Mouse (Mus musculus) stomach, postnatal 0 days (tissue): ENCODE data around the gene Map2k5. TPM values are rescaled to one million over a fixed set of nuclear protein-coding genes. Genes with fewer than 3 reads are reported as not detected.
A peak's percentile ranks its signal among the peaks of the same experiment; 100 is the strongest.

Source experiments
- ATAC-seq: fragments of 200-750 bp; cut with Nextera tagmentation; 2 replicates; pipeline ENCODE4 v1.8.0; 2017; ENCODE audit not compliant: low FRiP score, low TSS enrichment
- DNase-seq: peaks from one replicate; pipeline ENCODE4 v3.0.0-alpha.2; 2016; ENCODE audit warnings: low spot score
- H3K27ac ChIP-seq: fragments of 300-500 bp; sonication (generic); replicated peaks from 2 replicates; pipeline ENCODE4 v1.5.1; 2014; ENCODE audit warnings: mild to moderate bottlenecking, control low read depth
- H3K27me3 ChIP-seq: fragments of 300-500 bp; sonication (generic); 2 replicates; pipeline ENCODE4 v1.6.1; 2014; ENCODE audit warnings: low read length; ENCODE audit not compliant: control insufficient read depth, insufficient read depth
- H3K36me3 ChIP-seq: fragments of 300-500 bp; sonication (generic); 2 replicates; pipeline ENCODE4 v1.6.1; 2014; ENCODE audit warnings: low read length, mixed read lengths; ENCODE audit not compliant: control insufficient read depth, insufficient read depth
- H3K4me1 ChIP-seq: fragments of 300-500 bp; sonication (generic); replicated peaks from 2 replicates; pipeline ENCODE4 v1.6.1; 2014; ENCODE audit warnings: antibody characterized with exemption; ENCODE audit not compliant: control insufficient read depth, insufficient read depth
- H3K4me2 ChIP-seq: fragments of 300-500 bp; sonication (generic); replicated peaks from 2 replicates; pipeline ENCODE4 v1.6.1; 2014; ENCODE audit warnings: low read depth, mild to moderate bottlenecking, control low read depth, moderate library complexity
- H3K4me3 ChIP-seq: fragments of 300-500 bp; sonication (generic); 2 replicates; pipeline ENCODE4 v1.5.1; 2014; ENCODE audit warnings: low read depth, low read length, control low read depth
- H3K9ac ChIP-seq: fragments of 300-500 bp; sonication (generic); 2 replicates; pipeline ENCODE4 v1.6.1; 2014; ENCODE audit warnings: mild to moderate bottlenecking, low read length, control low read depth, mixed read lengths
- H3K9me3 ChIP-seq: fragments of 300-500 bp; sonication (generic); 2 replicates; pipeline ENCODE4 v1.6.1; 2016; ENCODE audit warnings: low read length; ENCODE audit not compliant: control insufficient read depth
- CTCF ChIP-seq: IDR thresholded peaks from 2 replicates; pipeline ENCODE4 v1.5.1; 2016; ENCODE audit warnings: antibody characterized with exemption, low read depth, mild to moderate bottlenecking, moderate library complexity
- EP300 ChIP-seq: optimal IDR thresholded peaks from 2 replicates; pipeline ENCODE3; 2016; ENCODE audit warnings: antibody characterized with exemption
- WGBS: fragments of 180-500 bp; shearing (Covaris S2); extraction: QIAGEN DNeasy Blood & Tissue Kit; methylation state at CpG from one replicate; pipeline ENCODE4 v1.1.7; 2014; 5-methylcytosine and 5-hydroxymethylcytosine counted together
- polyA plus RNA-seq: library from polyadenylated mRNA; unstranded; fragments of >200 nt; fragmentation: Nextera tagmentation; extraction: Ambion mirVana; gene quantifications from 2 replicates; pipeline ENCODE4 v1.2.1, GENCODE M21; 2015

Gene Map2k5
- polyA plus RNA-seq, 1 experiment from 2014 or later = 14.9 TPM

DNA sequence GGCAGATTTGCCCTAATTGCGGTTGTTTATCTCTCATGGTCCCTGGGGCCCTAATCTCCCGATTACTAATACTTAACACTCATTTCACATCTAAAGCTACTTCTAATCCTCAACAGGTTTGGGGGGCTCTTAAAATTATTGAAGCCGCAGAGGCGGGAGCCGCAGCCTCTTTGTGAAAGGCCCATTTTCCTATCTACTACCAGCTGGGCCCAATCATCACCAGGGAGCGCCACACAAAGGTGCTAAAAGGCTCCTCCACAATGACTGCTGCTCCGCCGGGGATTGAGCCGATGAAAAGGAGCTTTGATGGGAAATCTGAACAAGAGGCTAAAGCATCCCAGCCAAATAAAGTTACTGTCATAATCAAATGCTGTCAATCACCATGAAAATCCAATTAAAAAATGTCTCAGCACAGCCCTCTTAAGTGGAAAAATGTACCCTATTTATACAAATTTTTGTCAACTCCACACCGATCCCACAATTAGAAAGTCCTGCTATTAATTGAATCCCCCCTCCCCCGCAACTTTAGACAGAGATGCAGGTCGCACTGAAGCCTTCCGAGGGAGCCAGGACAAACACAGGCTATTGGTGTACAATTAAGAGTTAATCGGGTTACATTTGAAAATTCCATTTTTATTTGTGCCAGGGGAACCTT is 195.3 kb downstream of the Map2k5 start:
- ATAC-seq = no peak
- no peaks in the 10 kb centered on the region for H3K27me3 ChIP-seq
- TF ChIP-seq EP300 = no peak
- TF ChIP-seq CTCF = no peak
- no peak for DNase-seq
- WGBS = 62% methylated on average over 14 of the region's 14 CpGs
- no peaks in the 10 kb centered on the region for H3K9me3 ChIP-seq
- H3K27ac ChIP-seq = no peak overlapping the region
- H3K4me1 ChIP-seq = no peaks in the 10 kb centered on the region
- no peak overlapping the region for H3K4me3 ChIP-seq
- H3K4me2 ChIP-seq = no peak overlapping the region
- H3K9ac ChIP-seq = no peak overlapping the region
- H3K36me3 ChIP-seq = no peaks in the 10 kb centered on the region

DNA sequence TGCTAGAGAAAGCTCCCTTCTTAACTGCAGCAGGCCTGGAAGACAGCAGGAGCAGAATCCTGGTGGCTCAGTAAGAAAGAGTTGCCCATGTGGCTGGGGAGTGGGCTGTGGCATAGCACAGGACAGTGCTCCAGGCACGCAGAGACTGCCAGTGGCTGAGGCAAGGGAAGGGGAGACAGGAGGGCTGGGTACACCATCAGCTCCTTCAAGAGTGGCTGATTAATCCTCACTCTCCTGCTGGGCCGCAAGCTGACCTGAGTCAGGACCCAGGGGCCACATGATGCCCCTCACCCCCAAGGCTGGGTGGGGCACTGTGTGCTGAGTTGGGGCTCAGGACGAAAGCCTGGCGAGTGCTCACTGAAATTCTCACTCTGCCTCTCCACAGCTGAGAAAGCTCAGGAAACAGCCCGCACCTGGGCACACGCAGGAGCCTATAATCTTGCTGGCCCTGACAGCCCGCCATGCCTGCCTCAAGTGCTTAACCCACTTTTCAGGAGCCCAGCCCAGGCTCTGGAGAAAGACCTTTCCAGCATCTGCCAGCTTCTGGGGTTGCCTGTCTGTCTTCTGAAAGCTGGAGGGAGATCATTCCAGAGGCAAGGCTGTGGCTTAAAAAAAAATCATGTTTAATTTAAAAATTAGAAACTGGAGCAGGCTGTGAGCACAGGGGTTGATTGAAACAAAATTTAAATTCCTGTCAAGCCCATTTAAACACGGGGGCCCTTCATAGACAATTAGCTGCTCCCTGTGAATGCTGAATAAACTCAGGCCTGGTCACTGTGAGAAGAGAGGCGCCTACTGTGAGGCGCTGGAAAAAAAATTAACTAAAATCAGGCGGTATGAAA is 196.1 kb downstream of the Map2k5 start:
- Histone ChIP-seq H3K27ac (no peak overlapping the region), H3K9ac (no peak overlapping the region), H3K9me3 (no peaks in the 10 kb centered on the region), H3K27me3 (no peaks in the 10 kb centered on the region), H3K4me2 (no peak overlapping the region), H3K4me3 (no peak overlapping the region), H3K36me3 (no peaks in the 10 kb centered on the region), H3K4me1 (no peaks in the 10 kb centered on the region)
- WGBS = 67% methylated on average over 11 of the region's 11 CpGs
- DNase-seq = no peak
- ATAC-seq = no peak
- TF ChIP-seq CTCF (no peak), EP300 (no peak)

DNA sequence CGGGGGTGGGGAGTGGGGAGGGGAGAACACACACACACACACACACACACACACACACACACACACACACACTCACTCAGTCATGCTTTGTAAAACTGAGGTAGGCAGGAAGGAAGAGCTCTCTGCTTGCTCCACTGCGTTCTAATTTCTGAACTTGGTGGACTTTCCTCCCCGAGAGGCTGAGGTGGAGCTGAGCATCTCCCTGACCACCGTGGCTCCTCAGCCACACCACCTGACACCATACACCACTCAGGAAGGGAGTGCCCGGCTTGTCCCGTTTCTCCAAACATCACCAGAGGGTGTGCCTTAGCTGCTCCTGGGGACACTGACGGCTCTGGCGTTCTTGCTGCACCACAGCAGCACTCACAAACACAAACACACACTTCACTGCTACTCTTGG is 199.4 kb downstream of the Map2k5 start:
- H3K27me3 ChIP-seq = no peaks in the 10 kb centered on the region
- ATAC-seq (no peak), DNase-seq (no peak)
- no peak overlapping the region for H3K4me3 ChIP-seq
- H3K36me3 ChIP-seq = no peaks in the 10 kb centered on the region
- H3K9me3 ChIP-seq = no peaks in the 10 kb centered on the region
- H3K4me1 ChIP-seq = no peaks in the 10 kb centered on the region
- no peak overlapping the region for H3K4me2 ChIP-seq
- 72% methylated on average over 8 of the region's 8 CpGs for WGBS
- H3K9ac ChIP-seq = no peak overlapping the region
- TF ChIP-seq EP300 (no peak), CTCF (no peak)
- H3K27ac ChIP-seq = no peak overlapping the region

DNA sequence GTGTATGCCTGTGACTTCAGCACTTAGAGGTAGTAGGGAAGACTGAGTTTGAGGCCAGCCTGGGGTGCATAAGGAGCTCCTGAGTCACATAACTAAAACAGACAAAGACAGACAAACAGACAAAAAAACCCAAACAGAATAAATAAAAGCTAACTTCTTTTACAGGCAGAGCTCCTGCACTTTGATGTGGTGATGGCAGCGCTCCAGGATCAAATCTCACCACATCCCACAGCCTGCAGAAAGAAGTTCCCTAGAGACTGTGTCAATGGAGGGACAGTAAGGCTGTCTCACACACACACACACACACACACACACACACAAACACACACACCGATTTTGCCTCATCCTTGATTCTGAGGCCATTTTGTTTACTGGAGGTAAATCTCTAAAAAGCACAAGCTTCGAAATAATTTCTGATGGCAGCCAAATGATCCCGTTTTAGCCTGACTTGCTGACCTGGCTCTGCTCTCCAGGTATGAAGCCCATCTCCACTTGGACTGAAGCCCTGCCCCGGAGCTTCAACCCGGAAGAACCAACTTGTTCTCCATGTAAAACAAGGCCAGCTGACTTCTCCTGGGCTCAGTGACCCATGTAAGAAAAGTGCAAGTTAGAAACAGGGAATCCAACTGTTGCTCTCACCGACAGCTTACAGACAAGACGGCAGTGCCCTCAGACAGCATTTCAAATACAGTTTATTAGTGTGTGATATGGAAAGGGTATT is 203.5 kb downstream of the Map2k5 start:
- Histone ChIP-seq H3K4me3 (no peak overlapping the region), H3K36me3 (no peaks in the 10 kb centered on the region), H3K9me3 (no peaks in the 10 kb centered on the region), H3K27ac (no peak overlapping the region), H3K4me2 (no peak overlapping the region), H3K9ac (no peak overlapping the region), H3K4me1 (no peaks in the 10 kb centered on the region), H3K27me3 (no peaks in the 10 kb centered on the region)
- TF ChIP-seq EP300 = no peak
- no peak for TF ChIP-seq CTCF
- DNase-seq (no peak), ATAC-seq (no peak)
- 81% methylated on average over 8 of the region's 8 CpGs for WGBS

DNA sequence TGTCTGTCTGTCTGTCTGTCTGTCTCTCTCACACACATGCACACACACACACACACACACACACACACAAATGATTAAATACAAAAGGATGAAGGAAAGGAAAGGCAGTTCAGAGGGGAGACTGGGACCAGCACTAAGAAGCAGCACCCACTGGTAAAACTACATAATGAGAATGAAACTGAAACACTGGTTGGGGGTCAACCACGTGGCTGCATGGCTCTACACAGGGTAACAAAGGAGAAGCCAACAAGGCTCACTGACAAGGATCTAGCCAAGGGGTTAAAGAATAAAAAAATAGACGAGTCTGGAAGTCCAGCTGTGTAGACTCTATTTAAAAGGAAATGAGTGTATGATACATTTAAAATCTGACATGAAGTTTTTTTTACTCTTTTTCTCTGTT is 205.8 kb downstream of the Map2k5 start:
- H3K4me1 ChIP-seq = no peaks in the 10 kb centered on the region
- no peak for DNase-seq
- no peak overlapping the region for H3K4me3 ChIP-seq
- H3K36me3 ChIP-seq = no peaks in the 10 kb centered on the region
- no peak for TF ChIP-seq CTCF
- TF ChIP-seq EP300 = no peak
- H3K9ac ChIP-seq = no peak overlapping the region
- 43% methylated on average over 2 of the region's 2 CpGs for WGBS
- H3K4me2 ChIP-seq = no peak overlapping the region
- H3K9me3 ChIP-seq = no peaks in the 10 kb centered on the region
- no peaks in the 10 kb centered on the region for H3K27me3 ChIP-seq
- ATAC-seq = no peak
- H3K27ac ChIP-seq = no peak overlapping the region

DNA sequence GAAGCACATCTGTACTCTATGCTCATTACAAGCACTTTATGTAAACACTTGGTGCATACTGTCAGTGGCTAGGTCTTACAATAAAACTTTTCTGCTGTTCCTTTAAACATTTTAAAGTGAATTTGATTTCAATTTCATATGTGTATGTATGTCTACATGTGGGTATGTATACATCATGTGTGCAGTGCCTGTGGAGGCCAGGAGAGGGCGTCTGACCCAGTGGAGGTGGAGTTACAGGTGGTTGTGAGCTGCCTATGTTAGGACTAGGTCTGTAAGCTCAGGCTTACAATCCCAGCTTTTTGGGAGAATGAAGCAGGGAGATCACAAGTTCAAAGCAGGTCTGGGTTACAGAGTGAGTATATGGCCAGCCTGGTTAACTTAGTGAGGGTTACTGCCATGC is 208.6 kb downstream of the Map2k5 start:
- TF ChIP-seq EP300 (no peak), CTCF (peak; percentile 23; the same call in 1 of the 2 replicates)
- Histone ChIP-seq H3K9me3 (no peaks in the 10 kb centered on the region), H3K36me3 (no peaks in the 10 kb centered on the region), H3K27ac (no peak overlapping the region), H3K9ac (no peak overlapping the region), H3K4me3 (no peak overlapping the region), H3K4me2 (no peak overlapping the region), H3K27me3 (no peaks in the 10 kb centered on the region), H3K4me1 (no peaks in the 10 kb centered on the region)
- ATAC-seq (no peak), DNase-seq (no peak)
- WGBS = 89% methylated on average over 1 of the region's 1 CpGs
